Comparison of ENCODE assay signal across 8 mouse cellular contexts in genomic region chr2:18050541-18050985, GRCm38 (mm10). TPM values are rescaled to one million over a fixed set of nuclear protein-coding genes. Genes with fewer than 3 reads are reported as not detected.
DNase-seq lines count a peak whose midpoint lies in the region; ATAC-seq and TF ChIP-seq lines count a peak whose summit lies in the region.

No protein-coding gene starts in this region.

- H3K9me3 ChIP-seq in embryonic facial prominence, embryonic 12.5 days: no peaks in the 10 kb centered on the region
- H3K9me3 ChIP-seq in hindbrain, embryonic 14.5 days (ENCODE audit: control insufficient read depth, low read length): no peaks in the 10 kb centered on the region
- no peaks in the 10 kb centered on the region for H3K9me3 ChIP-seq in midbrain, embryonic 10.5 days (replicated peaks)

- peak in 1 of 2 experiments; percentile 23 for DNase-seq in heart, adult 2 months
- no peak for DNase-seq in heart, postnatal 25 days (ENCODE audit: low spot score)
- peak; percentile 69 for DNase-seq in hindbrain, embryonic 14.5 days (ENCODE audit: low spot score)
- peak; percentile 50 for DNase-seq in midbrain, embryonic 10.5 days (ENCODE audit: low spot score)
- no peak for DNase-seq in adrenal gland, adult 8-10 months
- DNase-seq in gastrocnemius, postnatal 10 days: no peak
- DNase-seq in gastrocnemius, postnatal 36 days: no peak

- H3K4me3 ChIP-seq in heart, adult 2 months: peak overlapping the region; percentile 33
- H3K4me3 ChIP-seq in embryonic facial prominence, embryonic 12.5 days: peak overlapping the region; percentile 15
- H3K4me3 ChIP-seq in hindbrain, embryonic 14.5 days (replicated peaks; ENCODE audit: low read length): peak overlapping the region; percentile 89
- H3K4me3 ChIP-seq in midbrain, embryonic 10.5 days: peak overlapping the region; percentile 81

- H3K27me3 ChIP-seq in heart, adult 2 months (ENCODE audit: control insufficient read depth, insufficient read depth, low read length): no peaks in the 10 kb centered on the region
- H3K27me3 ChIP-seq in embryonic facial prominence, embryonic 12.5 days: no peaks in the 10 kb centered on the region
- no peaks in the 10 kb centered on the region for H3K27me3 ChIP-seq in hindbrain, embryonic 14.5 days (ENCODE audit: control insufficient read depth, insufficient read depth, low read length)
- H3K27me3 ChIP-seq in midbrain, embryonic 10.5 days (ENCODE audit: low read depth, poor library complexity, severe bottlenecking): no peaks in the 10 kb centered on the region

- H3K9ac ChIP-seq in heart, adult 2 months (ENCODE audit: low read depth, low read length): peak overlapping the region; percentile 66
- H3K9ac ChIP-seq in embryonic facial prominence, embryonic 12.5 days: peak overlapping the region; percentile 100
- peak overlapping the region; percentile 100 for H3K9ac ChIP-seq in hindbrain, embryonic 14.5 days

- peak overlapping the region; percentile 73 for H3K27ac ChIP-seq in heart, adult 2 months
- H3K27ac ChIP-seq in embryonic facial prominence, embryonic 12.5 days: peak overlapping the region; percentile 100
- peak overlapping the region; percentile 100 for H3K27ac ChIP-seq in hindbrain, embryonic 14.5 days
- peak overlapping the region; percentile 100 for H3K27ac ChIP-seq in midbrain, embryonic 10.5 days (replicated peaks)

- no peak for TF ChIP-seq EP300 in heart, adult 2 months (IDR thresholded peaks at IDR 0.05; ENCODE audit: insufficient read depth, low read depth, low read length)

- H3K4me2 ChIP-seq in embryonic facial prominence, embryonic 12.5 days (replicated peaks): peak overlapping the region; percentile 79
- peak overlapping the region; percentile 95 for H3K4me2 ChIP-seq in hindbrain, embryonic 14.5 days (replicated peaks)

- no peak for TF ChIP-seq CTCF in heart, adult 2 months (IDR thresholded peaks at IDR 0.05)

- no peak for TF ChIP-seq POLR2A in heart, adult 2 months (IDR thresholded peaks at IDR 0.05; ENCODE audit: insufficient read depth, low read depth, low read length)

- intact Hi-C loops in heart, adult 2 months (cut with DNase I): loop anchor here (10.0 kb wide), 1 partner anchor 944 kb away; the partner anchor contains the start of genes 4930426L09Rik and Pip4k2a
- intact Hi-C loops in heart, postnatal 25 days (cut with DNase I): loop anchor here (10.0 kb wide), 1 partner anchor 534 kb away; no protein-coding TSS in a partner anchor
- intact Hi-C loops in gastrocnemius, postnatal 36 days (cut with DNase I): no loop called here

- WGBS in heart, adult 2 months: 14% methylated on average over 10 of the region's 10 CpGs
- 3% methylated on average over 10 of the region's 10 CpGs for WGBS in embryonic facial prominence, embryonic 12.5 days
- 5% methylated on average over 10 of the region's 10 CpGs for WGBS in hindbrain, embryonic 14.5 days
- WGBS in midbrain, embryonic 10.5 days: 3% methylated on average over 10 of the region's 10 CpGs

- peaks cover 12% of the 10 kb centered on the region for H3K36me3 ChIP-seq in heart, adult 2 months (ENCODE audit: control insufficient read depth, insufficient read depth, low read length)
- H3K36me3 ChIP-seq in embryonic facial prominence, embryonic 12.5 days: no peaks in the 10 kb centered on the region
- no peaks in the 10 kb centered on the region for H3K36me3 ChIP-seq in hindbrain, embryonic 14.5 days (replicated peaks; ENCODE audit: control insufficient read depth, insufficient read depth)
- H3K36me3 ChIP-seq in midbrain, embryonic 10.5 days: peaks cover 13% of the 10 kb centered on the region

- no peaks in the 10 kb centered on the region; the same call in 1 of the 2 replicates for H3K79me2 ChIP-seq in heart, adult 2 months (replicated peaks; ENCODE audit: control insufficient read depth, insufficient read depth, low read length)

- ATAC-seq in embryonic facial prominence, embryonic 12.5 days (ENCODE audit: insufficient number of reproducible peaks, insufficient read depth, low FRiP score, low TSS enrichment): no peak
- ATAC-seq in hindbrain, embryonic 14.5 days (ENCODE audit: low FRiP score): no peak

- peaks cover 9% of the 10 kb centered on the region for H3K4me1 ChIP-seq in heart, adult 2 months (ENCODE audit: control insufficient read depth, insufficient read depth, low read length)
- peaks cover 33% of the 10 kb centered on the region for H3K4me1 ChIP-seq in embryonic facial prominence, embryonic 12.5 days
- peaks cover 27% of the 10 kb centered on the region for H3K4me1 ChIP-seq in hindbrain, embryonic 14.5 days (replicated peaks; ENCODE audit: control insufficient read depth, insufficient read depth, low read length)
- H3K4me1 ChIP-seq in midbrain, embryonic 10.5 days: peaks cover 56% of the 10 kb centered on the region

RNA-seq across cellular contexts. Expression of gene Skida1, which starts 1.7 kb away (rescaled TPM):
- 1 to 10 TPM; 1.7 to 4.5 TPM for total RNA-seq in heart, adult 2 months (2021)
- 2.0 and 3.7 TPM in 2 replicates for polyA plus RNA-seq in heart, adult 2 months (2012; rRNA removed)
- total RNA-seq in heart, postnatal 25 days (2021): 1 to 10 TPM; 3.3 to 4.0 TPM
- polyA plus RNA-seq in embryonic facial prominence, embryonic 12.5 days (2016; fragmentation: Nextera tagmentation; extraction: Ambion mirVana): 14.2 and 14.7 TPM in 2 replicates
- polyA plus RNA-seq in hindbrain, embryonic 14.5 days (2014; fragmentation: Nextera tagmentation; extraction: Ambion mirVana): 4.9 and 5.4 TPM in 2 replicates
- 19.3 and 22.7 TPM in 2 replicates for polyA plus RNA-seq in midbrain, embryonic 10.5 days (2016; fragmentation: Nextera tagmentation; extraction: Ambion mirVana)
- total RNA-seq in adrenal gland, adult 8-10 months (2022): 1 to 10 TPM; 2.0 to 5.2 (median 3.5) TPM
- 1 to 10 TPM; 2.0 to 2.1 TPM for total RNA-seq in gastrocnemius, postnatal 10 days (2021)
- total RNA-seq in gastrocnemius, postnatal 36 days (2021): under 1 TPM; 0.18 to 0.25 TPM

RNA-seq across cellular contexts. Expression of gene Mllt10, which starts 4.5 kb away (rescaled TPM):
- 10 to 100 TPM; 32.5 to 32.8 TPM for total RNA-seq in heart, adult 2 months (2021)
- 20.6 and 23.3 TPM in 2 replicates for polyA plus RNA-seq in heart, adult 2 months (2012; rRNA removed)
- 10 to 100 TPM; 32.6 to 35.1 TPM for total RNA-seq in heart, postnatal 25 days (2021)
- 69.9 and 73.8 TPM in 2 replicates for polyA plus RNA-seq in embryonic facial prominence, embryonic 12.5 days (2016; fragmentation: Nextera tagmentation; extraction: Ambion mirVana)
- 26.8 and 33.1 TPM in 2 replicates for polyA plus RNA-seq in hindbrain, embryonic 14.5 days (2014; fragmentation: Nextera tagmentation; extraction: Ambion mirVana)
- 66.9 and 71.0 TPM in 2 replicates for polyA plus RNA-seq in midbrain, embryonic 10.5 days (2016; fragmentation: Nextera tagmentation; extraction: Ambion mirVana)
- total RNA-seq in adrenal gland, adult 8-10 months (2022): 10 to 100 TPM; 38.8 to 84.1 (median 45.1) TPM
- 10 to 100 TPM; 21.7 to 33.1 TPM for total RNA-seq in gastrocnemius, postnatal 10 days (2021)
- total RNA-seq in gastrocnemius, postnatal 36 days (2021): 10 to 100 TPM; 15.6 to 21.9 TPM

RNA-seq across cellular contexts. Expression of gene A930004D18Rik, which starts 13.0 kb away (rescaled TPM):
- 1 to 10 TPM; 3.4 to 4.5 TPM for total RNA-seq in heart, adult 2 months (2021)
- polyA plus RNA-seq in heart, adult 2 months (2012; rRNA removed): 2.2 and 3.9 TPM in 2 replicates
- 1 to 10 TPM; 3.5 to 3.8 TPM for total RNA-seq in heart, postnatal 25 days (2021)
- polyA plus RNA-seq in embryonic facial prominence, embryonic 12.5 days (2016; fragmentation: Nextera tagmentation; extraction: Ambion mirVana): 16.4 and 18.7 TPM in 2 replicates
- 5.7 and 6.3 TPM in 2 replicates for polyA plus RNA-seq in hindbrain, embryonic 14.5 days (2014; fragmentation: Nextera tagmentation; extraction: Ambion mirVana)
- 25.0 and 25.1 TPM in 2 replicates for polyA plus RNA-seq in midbrain, embryonic 10.5 days (2016; fragmentation: Nextera tagmentation; extraction: Ambion mirVana)
- 1 to 10 TPM; 1.1 to 2.4 (median 1.4) TPM for total RNA-seq in adrenal gland, adult 8-10 months (2022)
- total RNA-seq in gastrocnemius, postnatal 10 days (2021): 1 to 10 TPM; 2.2 to 2.7 TPM
- total RNA-seq in gastrocnemius, postnatal 36 days (2021): under 1 TPM; 0.17 to 0.20 TPM

RNA-seq across cellular contexts. Expression of gene H2al2a, which starts 53.8 kb away (rescaled TPM):
- total RNA-seq in heart, adult 2 months (2021): not detected
- 0.51 TPM in 1 of 2 replicates, not detected in the other for polyA plus RNA-seq in heart, adult 2 months (2012; rRNA removed)
- total RNA-seq in heart, postnatal 25 days (2021): not detected
- polyA plus RNA-seq in embryonic facial prominence, embryonic 12.5 days (2016; fragmentation: Nextera tagmentation; extraction: Ambion mirVana): not detected in 2 replicates
- polyA plus RNA-seq in hindbrain, embryonic 14.5 days (2014; fragmentation: Nextera tagmentation; extraction: Ambion mirVana): not detected in 2 replicates
- polyA plus RNA-seq in midbrain, embryonic 10.5 days (2016; fragmentation: Nextera tagmentation; extraction: Ambion mirVana): not detected in 2 replicates
- total RNA-seq in adrenal gland, adult 8-10 months (2022): not detected
- total RNA-seq in gastrocnemius, postnatal 10 days (2021): not detected
- not detected for total RNA-seq in gastrocnemius, postnatal 36 days (2021)

Comparison
In these comparisons a context has a peak if more than half of its experiments do, and no peak if none do; other contexts are left out.
1. DNase-seq: peak in hindbrain, embryonic 14.5 days (single experiment) and midbrain, embryonic 10.5 days (single experiment); none in heart, postnatal 25 days (single experiment), adrenal gland, adult 8-10 months (single experiment), gastrocnemius, postnatal 10 days (single experiment) and gastrocnemius, postnatal 36 days (0 of 2).
2. H3K4me3 ChIP-seq: peak in every context shown above with its lines; median percentile 89 in hindbrain, embryonic 14.5 days; 81 in midbrain, embryonic 10.5 days; 33 in heart, adult 2 months; 15 in embryonic facial prominence, embryonic 12.5 days.
3. Peak in every context shown above with its lines, with median percentiles within 50 percentile points of each other: H3K27ac ChIP-seq and H3K9ac ChIP-seq.